Mouse (Mus musculus): ENCODE results near the gene Serpina3k. TPM values are rescaled to one million over a fixed set of nuclear protein-coding genes. Genes with fewer than 3 reads are reported as not detected.
"Not testable (repeated sequence)": the region's sequence is repeated elsewhere in the genome, so short reads cannot be mapped to it uniquely, and the experiment has no call there.

Serpina3k gene
- total RNA-seq, 2 experiments from 2014 or later = not detected

GRCm38 (mm10) chr12:104385987-104386386, 47.7 kb downstream of the Serpina3k start:
- not testable (repeated sequence) for ATAC-seq (replicated peaks; ENCODE audit: poor library complexity, severe bottlenecking)

- ATAC-seq (replicated peaks; ENCODE audit: poor library complexity, severe bottlenecking) = not testable (repeated sequence)
Measured at GRCm38 (mm10) chr12:104386878-104387277, 48.6 kb downstream of the Serpina3k start.

GRCm38 (mm10) chr12:104388477-104388876, 50.2 kb downstream of the Serpina3k start:
- no peak for ATAC-seq (replicated peaks; ENCODE audit: poor library complexity, severe bottlenecking)

DNA sequence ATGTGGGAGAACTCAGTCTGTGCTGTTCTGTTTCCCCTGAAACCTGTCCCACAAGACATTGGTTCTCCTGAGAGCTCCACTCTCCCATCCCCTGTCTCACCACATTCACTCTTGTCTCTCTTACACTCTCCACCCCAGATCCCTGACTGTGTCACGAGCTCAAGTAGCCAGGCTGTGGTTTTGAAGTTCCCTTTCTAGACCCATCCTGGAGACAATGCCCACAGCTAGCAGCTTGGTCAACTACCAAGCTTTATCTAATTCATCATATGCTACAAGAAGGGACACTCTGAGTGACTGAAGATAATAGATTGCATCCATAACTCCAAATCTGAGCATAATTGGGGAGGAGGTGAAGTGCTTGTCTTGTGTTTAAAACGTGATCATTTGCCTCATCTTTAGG, 52.8 kb downstream of the Serpina3k start:
- peak; percentile 68 for ATAC-seq (replicated peaks; ENCODE audit: poor library complexity, severe bottlenecking)

Other genes starting within 250 kb of the Serpina3k start
- not detected in 2 replicates for gene Serpina5, start 237.4 kb upstream of the Serpina3k start, total RNA-seq (2014; fragmentation: Nextera tagmentation)
- not detected in 2 replicates for gene Serpina5, start 237.4 kb upstream of the Serpina3k start, total RNA-seq (2017)
- not detected in 2 replicates for gene Serpina3a, start 225.8 kb upstream of the Serpina3k start, total RNA-seq (2014; fragmentation: Nextera tagmentation)
- gene Serpina3a, start 225.8 kb upstream of the Serpina3k start, total RNA-seq (2017) = not detected in 2 replicates
- not detected in 2 replicates for gene Serpina3b, start 210.5 kb upstream of the Serpina3k start, total RNA-seq (2014; fragmentation: Nextera tagmentation)
- gene Serpina3b, start 210.5 kb upstream of the Serpina3k start, total RNA-seq (2017) = not detected in 2 replicates
- gene Serpina3c, start 184.6 kb upstream of the Serpina3k start, total RNA-seq (2014; fragmentation: Nextera tagmentation) = not detected in 2 replicates
- gene Serpina3c, start 184.6 kb upstream of the Serpina3k start, total RNA-seq (2017) = not detected in 2 replicates
- 0.69 TPM in 1 of 2 replicates, not detected in the other for gene Serpina3f, start 123.9 kb upstream of the Serpina3k start, total RNA-seq (2014; fragmentation: Nextera tagmentation)
- 0.62 and 1.6 TPM in 2 replicates for gene Serpina3f, start 123.9 kb upstream of the Serpina3k start, total RNA-seq (2017)
- gene Serpina3g, start 102.2 kb upstream of the Serpina3k start, total RNA-seq (2014; fragmentation: Nextera tagmentation) = 30.4 and 34.2 TPM in 2 replicates
- gene Serpina3g, start 102.2 kb upstream of the Serpina3k start, total RNA-seq (2017) = 26.5 and 29.7 TPM in 2 replicates
- gene Serpina3i, start 75.4 kb upstream of the Serpina3k start, total RNA-seq (2014; fragmentation: Nextera tagmentation) = not detected in 2 replicates
- not detected in 2 replicates for gene Serpina3i, start 75.4 kb upstream of the Serpina3k start, total RNA-seq (2017)
- not detected in 2 replicates for gene Serpina3j, start 23.9 kb upstream of the Serpina3k start, total RNA-seq (2014; fragmentation: Nextera tagmentation)
- not detected in 2 replicates for gene Serpina3j, start 23.9 kb upstream of the Serpina3k start, total RNA-seq (2017)
- not detected in 2 replicates for gene Serpina3m, start within 50 bp of the Serpina3k start, total RNA-seq (2014; fragmentation: Nextera tagmentation)
- gene Serpina3m, start within 50 bp of the Serpina3k start, total RNA-seq (2017) = not detected in 2 replicates
- gene Serpina3n, start 68.2 kb downstream of the Serpina3k start, total RNA-seq (2014; fragmentation: Nextera tagmentation) = not detected in 2 replicates
- not detected in 2 replicates for gene Serpina3n, start 68.2 kb downstream of the Serpina3k start, total RNA-seq (2017)
- gene Gsc, start 134.8 kb downstream of the Serpina3k start, total RNA-seq (2014; fragmentation: Nextera tagmentation) = not detected in 2 replicates
- not detected in 2 replicates for gene Gsc, start 134.8 kb downstream of the Serpina3k start, total RNA-seq (2017)

Measured in granulocyte monocyte progenitor cell, adult 5-6 weeks (primary cell).